Mouse (Mus musculus) spleen, adult 2 months (tissue): ENCODE data around the gene Mylk.

Experiments used
- CTCF ChIP-seq: fragments of 200-500 bp; IDR thresholded peaks from 2 replicates; pipeline ENCODE4 v1.5.1; 2011; ENCODE audit warnings: mild to moderate bottlenecking, inconsistent platforms; ENCODE audit not compliant: insufficient read depth, insufficient read length, insufficient replicate concordance; ENCODE audit errors: extremely low read depth
- POLR2A ChIP-seq: fragments of 200-500 bp; IDR thresholded peaks from 2 replicates; pipeline ENCODE4 v1.6.1; 2011; ENCODE audit warnings: low read depth, low read length, inconsistent platforms

- no peak for TF ChIP-seq POLR2A
- TF ChIP-seq CTCF: peak; percentile 56; the same call in 1 of the 2 replicates
Measured at GRCm38 (mm10) chr16:34700165-34700827, 44.7 kb upstream of the Mylk start.
